Mouse (Mus musculus) megakaryocyte, embryonic 14.5 days (primary cell): ENCODE data around the gene Bckdhb.

Experiments used
- FLI1 ChIP-seq: IDR thresholded peaks from 2 replicates; pipeline ENCODE4 v1.6.1; 2012; ENCODE audit warnings: low read length, inconsistent platforms, mixed read lengths
- GATA1 ChIP-seq: IDR thresholded peaks from 3 replicates; pipeline ENCODE4 v1.6.1; 2012; ENCODE audit warnings: mixed read lengths, low read length, inconsistent platforms, borderline replicate concordance

GRCm38 (mm10) chr9:83981234-83981633 is 56.3 kb downstream of the Bckdhb start:
- TF ChIP-seq GATA1 (no peak), FLI1 (no peak)
